Mouse (Mus musculus): ENCODE results near the gene Ap3m1.

GRCm38 (mm10) chr14:21027542-21027941 is 24.8 kb downstream of the Ap3m1 start:
- no peak for TF ChIP-seq GATA1 (IDR thresholded peaks at IDR 0.05; ENCODE audit: low read length)
- no peak for TF ChIP-seq TAL1 (IDR thresholded peaks at IDR 0.05; ENCODE audit: low read length)

Data from erythroblast, embryonic 14.5 days (primary cell).